Mouse (Mus musculus) retina, postnatal 7 days (tissue): ENCODE measurements at regions not wholly inside any gene's neighbourhood (a gene's known extent, or its start where the extent isn't known, plus 50 kb on each side); places are given as distances from the start of the nearest gene placed in this dataset.

Source experiments
- DNase-seq: peaks from one replicate; pipeline ENCODE4 v3.0.0-alpha.2; 2012; ENCODE audit warnings: low read depth, low spot score

DNA sequence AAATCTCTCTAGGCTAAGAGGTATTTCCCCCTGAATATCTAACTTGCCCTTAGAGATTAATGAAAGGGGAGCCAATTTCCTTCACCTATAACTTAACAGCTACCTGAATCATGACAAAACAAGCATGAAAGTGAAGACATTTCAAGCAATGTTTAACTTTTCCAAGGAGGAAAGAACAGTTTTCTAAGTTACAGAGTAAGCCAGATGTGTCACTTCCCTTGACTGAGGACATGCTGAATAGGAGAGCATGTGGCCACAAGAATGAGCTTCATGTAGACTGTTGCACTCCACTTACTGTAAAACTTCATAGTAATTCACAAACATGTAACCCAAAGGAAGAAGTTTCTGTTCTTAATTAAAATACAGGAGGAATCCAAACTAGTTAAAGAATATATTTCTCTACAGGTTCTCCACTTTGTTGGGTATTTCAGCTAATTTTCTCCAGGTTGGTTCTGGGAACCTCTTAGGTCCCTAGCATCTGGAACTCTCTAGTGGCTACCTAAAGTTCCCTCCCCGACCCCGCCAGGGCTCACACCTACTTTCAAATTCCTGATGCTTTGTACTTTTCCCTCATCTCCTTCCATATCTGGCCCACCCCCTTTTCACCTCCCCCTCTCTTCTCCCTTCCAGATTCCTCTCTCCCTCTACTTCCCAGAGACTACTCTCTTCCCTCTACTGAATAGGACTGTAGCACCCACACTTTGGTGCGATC is 142.0 kb upstream of the Tyrp1 start:
- no peak for DNase-seq

DNA sequence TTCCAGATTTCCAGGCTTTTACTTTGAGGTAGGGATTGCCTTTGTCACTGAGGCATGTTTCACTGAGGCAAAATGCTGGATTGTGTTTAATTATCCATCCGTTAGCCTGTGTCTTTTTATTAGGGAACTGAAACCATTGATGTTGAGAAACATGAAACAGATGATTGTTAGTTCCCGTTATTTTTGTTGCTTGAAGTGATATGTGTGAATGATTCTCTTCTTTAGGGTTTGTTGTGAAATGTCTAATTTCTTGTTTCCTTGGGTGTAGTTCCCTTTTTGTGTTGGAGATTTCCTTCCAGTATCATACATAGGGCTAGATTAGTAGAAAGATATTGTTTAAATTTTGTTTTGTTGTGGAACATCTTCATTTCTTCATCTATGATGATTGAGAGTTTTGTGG is 121.2 kb upstream of the Tyrp1 start:
- DNase-seq: no peak

DNA sequence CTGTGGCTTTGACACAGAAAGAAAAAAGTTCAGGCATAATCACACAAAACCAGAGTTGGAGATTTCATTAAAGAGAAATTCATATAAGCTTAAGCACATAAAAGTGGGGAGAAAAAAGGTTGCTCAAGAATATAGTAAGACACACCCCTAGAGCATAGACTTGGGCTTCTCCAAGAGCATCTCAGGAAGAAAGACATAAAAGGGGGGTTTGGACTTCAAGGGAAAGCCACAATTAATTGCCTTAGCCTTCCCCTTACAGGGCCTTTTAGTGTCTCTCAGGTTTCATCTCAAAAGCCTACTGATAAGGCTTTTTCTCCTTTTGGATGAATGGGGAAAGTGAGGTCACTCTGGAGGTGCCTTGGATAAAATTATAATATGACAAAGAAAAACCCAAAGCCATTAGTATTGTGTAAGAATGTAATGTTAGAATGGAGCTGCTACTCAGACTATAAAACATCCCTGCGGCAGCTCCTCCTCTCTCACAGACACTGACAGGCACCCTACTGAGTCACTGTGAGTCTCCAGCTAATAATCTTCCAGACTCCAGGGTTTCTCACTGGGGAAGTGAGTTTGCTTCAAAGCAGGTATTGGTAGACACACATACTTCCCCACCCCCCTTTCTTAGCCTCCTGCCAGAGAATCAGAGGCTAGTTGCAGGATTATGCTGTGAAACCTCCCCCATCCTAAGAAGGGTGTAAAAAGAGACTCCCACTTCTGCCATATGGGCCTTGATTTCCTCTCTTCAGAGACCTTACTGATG is 88.8 kb upstream of the Tyrp1 start:
- DNase-seq: no peak

DNA sequence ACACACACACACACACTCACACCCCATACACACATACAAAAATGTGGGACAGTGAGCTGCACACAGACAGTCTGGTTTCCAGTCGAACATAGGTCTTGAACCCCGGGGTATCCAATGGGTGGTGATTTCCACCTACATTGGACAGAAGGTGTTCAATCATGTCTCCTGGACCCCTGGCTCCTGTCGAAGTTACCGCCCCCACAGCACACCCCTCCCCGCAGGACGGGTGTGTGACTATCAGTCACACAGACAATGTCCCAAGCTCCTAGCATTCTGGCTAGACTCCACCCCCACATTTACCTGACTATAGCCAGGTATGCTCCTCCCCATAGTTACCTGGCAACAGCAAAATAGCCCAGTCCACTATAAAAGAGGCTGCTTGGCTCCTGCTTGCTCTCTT is 81.7 kb upstream of the Tyrp1 start:
- no peak for DNase-seq

- no peak for DNase-seq
These were observed 77.8 kb upstream of the Tyrp1 start for GRCm38 (mm10) chr4:80756114-80756513.

GRCm38 (mm10) chr4:80764024-80764423 is 69.9 kb upstream of the Tyrp1 start:
- DNase-seq: no peak

DNA sequence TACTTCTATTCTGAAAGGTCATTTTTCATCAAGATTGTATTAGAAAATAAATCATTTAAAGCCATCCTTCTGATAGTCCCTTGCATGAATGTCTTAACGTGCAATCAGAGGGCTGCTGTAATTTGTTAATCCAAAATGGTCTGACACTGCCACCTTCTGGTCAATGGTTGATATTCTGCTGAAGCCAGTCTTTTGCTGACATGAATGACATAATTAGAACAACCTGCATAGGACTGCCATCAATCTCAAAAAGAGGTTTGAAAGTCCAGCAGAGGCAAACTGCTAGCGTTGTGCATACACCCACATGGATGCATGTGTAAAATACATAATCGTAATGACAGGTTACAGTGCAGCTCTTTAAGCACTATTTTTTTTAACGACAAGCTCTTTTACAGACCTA is 68.1 kb upstream of the Tyrp1 start:
- DNase-seq: peak; percentile 53

DNA sequence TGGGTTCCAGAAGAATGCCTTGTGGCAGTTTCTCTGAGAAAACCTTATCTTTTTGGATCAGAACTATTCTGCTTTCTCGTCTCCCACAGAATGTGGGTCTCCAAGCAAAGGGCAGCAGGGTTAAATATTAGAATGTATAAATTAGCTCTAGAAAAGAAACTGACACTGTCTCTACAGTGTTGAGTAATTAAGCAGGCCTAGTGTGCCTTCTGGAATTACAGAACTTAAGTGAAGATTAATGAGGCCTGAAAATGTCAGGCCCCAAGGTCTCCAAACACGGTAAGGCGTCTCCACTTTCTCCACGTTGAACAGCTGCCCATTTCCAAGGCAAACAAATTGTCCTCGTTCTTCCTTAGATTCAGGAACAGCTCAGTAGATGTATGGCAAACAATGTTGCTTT is 66.5 kb upstream of the Tyrp1 start:
- DNase-seq: no peak
